Mouse (Mus musculus) kidney, postnatal 0 days (tissue): ENCODE results near the gene Rabgef1. TPM values are rescaled to one million over a fixed set of nuclear protein-coding genes. Genes with fewer than 3 reads are reported as not detected.
"Not testable (repeated sequence)": the region's sequence is repeated elsewhere in the genome, so short reads cannot be mapped to it uniquely, and the experiment has no call there.

Experiments
- ATAC-seq: fragments of 200-750 bp; cut with Nextera tagmentation; replicated peaks from 2 replicates; pipeline ENCODE4 v1.8.0; 2017; ENCODE audit warnings: low read depth, moderate number of reproducible peaks, moderate TSS enrichment, moderate library complexity; ENCODE audit not compliant: low FRiP score
- DNase-seq: peaks from one replicate; pipeline ENCODE4 v3.0.0-alpha.2; 2016; ENCODE audit warnings: low spot score
- H3K27ac ChIP-seq: fragments of 300-500 bp; sonication (generic); 2 replicates; pipeline ENCODE4 v1.5.1; 2014; ENCODE audit warnings: mild to moderate bottlenecking
- H3K27me3 ChIP-seq: fragments of 300-500 bp; sonication (generic); 2 replicates; pipeline ENCODE4 v1.6.1; 2014; ENCODE audit warnings: low read length, mixed read lengths; ENCODE audit not compliant: insufficient read depth
- H3K36me3 ChIP-seq: fragments of 300-500 bp; sonication (generic); 2 replicates; pipeline ENCODE4 v1.6.1; 2014; ENCODE audit warnings: low read length, mixed read lengths; ENCODE audit not compliant: insufficient read depth
- H3K4me1 ChIP-seq: fragments of 300-500 bp; sonication (generic); replicated peaks from 2 replicates; pipeline ENCODE4 v1.6.1; 2014; ENCODE audit warnings: antibody characterized with exemption, low read length, mixed read lengths; ENCODE audit not compliant: insufficient read depth
- H3K4me2 ChIP-seq: fragments of 300-500 bp; sonication (generic); 2 replicates; pipeline ENCODE4 v1.6.1; 2014; ENCODE audit warnings: mild to moderate bottlenecking, low read length, moderate library complexity, mixed read lengths
- H3K4me3 ChIP-seq: fragments of 300-500 bp; sonication (generic); replicated peaks from 2 replicates; pipeline ENCODE4 v1.5.1; 2014; ENCODE audit warnings: low read depth, low read length
- H3K9ac ChIP-seq: fragments of 300-500 bp; sonication (generic); 2 replicates; pipeline ENCODE4 v1.6.1; 2014; ENCODE audit warnings: low read depth, low read length
- H3K9me3 ChIP-seq: fragments of 300-500 bp; sonication (generic); replicated peaks from 2 replicates; pipeline ENCODE4 v1.6.1; 2016; ENCODE audit warnings: low read length, inconsistent platforms, mixed read lengths
- CTCF ChIP-seq: IDR thresholded peaks from 2 replicates; pipeline ENCODE4 v1.5.1; 2016; ENCODE audit warnings: antibody characterized with exemption, low read depth, mild to moderate bottlenecking, moderate library complexity
- WGBS: fragments of 180-500 bp; shearing (Covaris S2); extraction: QIAGEN DNeasy Blood & Tissue Kit; methylation state at CpG from one replicate; pipeline ENCODE4 v1.1.7; 2014; 5-methylcytosine and 5-hydroxymethylcytosine counted together
- polyA plus RNA-seq: library from polyadenylated mRNA; unstranded; fragments of >200 nt; fragmentation: Nextera tagmentation; extraction: Ambion mirVana; gene quantifications from 2 replicates; pipeline ENCODE4 v1.2.1, GENCODE M21; 2015

Rabgef1 gene
- polyA plus RNA-seq, 1 experiment from 2014 or later: 28.1 TPM

- Histone ChIP-seq H3K27ac (peak overlapping the region; percentile 94), H3K4me1 (no peaks in the 10 kb centered on the region), H3K4me2 (peak overlapping the region; percentile 63), H3K27me3 (no peaks in the 10 kb centered on the region), H3K9me3 (no peaks in the 10 kb centered on the region), H3K9ac (peak overlapping the region; percentile 83), H3K4me3 (peak overlapping the region; percentile 76), H3K36me3 (peaks cover 22% of the 10 kb centered on the region)
- peak; percentile 87 for DNase-seq
- 9% methylated on average over 19 of the region's 19 CpGs for WGBS
- peak; percentile 63 for TF ChIP-seq CTCF
- ATAC-seq: no peak
Observed at GRCm38 (mm10) chr5:130254164-130255016, 82.8 kb downstream of the Rabgef1 start.

DNA sequence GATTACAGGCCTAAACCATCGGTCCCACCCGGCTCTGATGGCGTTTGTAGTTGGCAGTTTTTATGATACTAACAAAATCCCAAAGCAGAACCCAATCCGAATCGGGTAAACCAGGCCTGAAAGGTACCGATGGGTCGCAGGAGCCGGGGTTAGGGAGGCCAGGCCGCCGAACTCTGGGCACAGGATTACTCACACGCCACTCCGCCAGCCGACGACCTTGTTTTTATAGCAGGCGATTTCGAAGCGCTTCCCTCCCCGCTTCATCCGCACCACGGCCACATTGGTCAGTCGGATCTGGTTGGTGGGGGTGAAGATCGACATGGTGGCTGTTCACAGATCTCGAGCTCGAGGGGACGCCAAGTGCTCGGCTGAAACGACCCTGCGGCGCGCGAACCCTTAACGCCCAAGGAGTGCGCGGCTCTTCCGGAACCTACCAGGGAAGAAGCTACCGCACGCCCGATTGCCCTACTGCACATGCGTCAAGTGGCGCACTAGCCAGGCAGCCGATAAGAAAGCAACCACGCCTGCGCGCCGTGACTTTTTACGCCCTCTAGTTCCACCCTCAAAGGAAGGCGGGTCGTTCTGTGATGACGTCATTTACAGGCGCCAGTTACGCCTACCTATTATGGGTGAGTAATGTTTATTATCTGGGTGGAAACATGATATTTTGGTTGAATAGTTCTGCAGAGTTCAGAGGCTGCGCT, 83.6 kb downstream of the Rabgef1 start, which contains the start of the genes Sbds and Tyw1:
Gene Sbds, minus strand, starts transcription at position 514 of the 704 bp plus-strand sequence.
Gene Tyw1, plus strand, starts transcription at position 603 of the 704 bp plus-strand sequence.
- Histone ChIP-seq H3K36me3 (peaks cover 16% of the 10 kb centered on the region), H3K27ac (peak within 1 kb of the TSS; percentile 94), H3K4me2 (peak within 1 kb of the TSS; percentile 63), H3K27me3 (no peaks in the 10 kb centered on the region), H3K9me3 (no peaks in the 10 kb centered on the region), H3K9ac (peak within 1 kb of the TSS; percentile 83), H3K4me3 (peak within 1 kb of the TSS; percentile 76), H3K4me1 (no peaks in the 10 kb centered on the region)
- ATAC-seq: peak; percentile 83
- WGBS: under 1% methylated on average over 52 of the region's 52 CpGs
- DNase-seq: peak; percentile 99
- peak; percentile 1; the same call in 1 of the 2 replicates for TF ChIP-seq CTCF

- Histone ChIP-seq H3K4me2 (peak overlapping the region; percentile 55), H3K4me3 (peak overlapping the region; percentile 76), H3K36me3 (peaks cover 10% of the 10 kb centered on the region), H3K27ac (peak overlapping the region; percentile 65)
- DNase-seq: peak; percentile 24
- ATAC-seq: 0 out of 2 replicates have a peak, but pooled peaks have one; percentile 0
- not testable (repeated sequence) for H3K27me3 ChIP-seq, H3K9me3 ChIP-seq, H3K4me1 ChIP-seq, H3K9ac ChIP-seq
- 26% methylated on average over 20 of the region's 20 CpGs for WGBS
Observed at GRCm38 (mm10) chr5:130255799-130256525, 84.4 kb downstream of the Rabgef1 start.

GRCm38 (mm10) chr5:130256678-130257271, 85.2 kb downstream of the Rabgef1 start:
- Histone ChIP-seq H3K36me3 (peaks cover 8% of the 10 kb centered on the region), H3K27ac (peak overlapping the region; percentile 87), H3K4me3 (peak overlapping the region; percentile 57), H3K27me3 (no peaks in the 10 kb centered on the region), H3K9ac (peak overlapping the region; percentile 73), H3K4me1 (no peaks in the 10 kb centered on the region), H3K4me2 (peak overlapping the region; percentile 55), H3K9me3 (no peaks in the 10 kb centered on the region)
- ATAC-seq (peak; percentile 92), DNase-seq (peak; percentile 100)
- no peak for TF ChIP-seq CTCF
- under 1% methylated on average over 25 of the region's 25 CpGs for WGBS

GRCm38 (mm10) chr5:130257303-130257702, 85.7 kb downstream of the Rabgef1 start:
- DNase-seq: no peak
- Histone ChIP-seq H3K4me2 (peak overlapping the region; percentile 55), H3K4me1 (no peaks in the 10 kb centered on the region), H3K9me3 (no peaks in the 10 kb centered on the region), H3K27me3 (no peaks in the 10 kb centered on the region), H3K27ac (peak overlapping the region; percentile 87), H3K9ac (peak overlapping the region; percentile 73), H3K36me3 (peaks cover 3% of the 10 kb centered on the region; the same call in 1 of the 2 replicates), H3K4me3 (peak overlapping the region; percentile 57)
- no peak for ATAC-seq
- WGBS: 5% methylated on average over 8 of the region's 8 CpGs
- no peak for TF ChIP-seq CTCF
